Mouse (Mus musculus) adrenal gland, postnatal 36 days (tissue): ENCODE measurements at regions not wholly inside any gene's neighbourhood (a gene's known extent, or its start where the extent isn't known, plus 50 kb on each side); places are given as distances from the start of the nearest gene placed in this dataset.

Experiments used
- DNase-seq, 2 experiments: peaks; one replicate each; pipeline ENCODE4 v3.0.0; 2021; ENCODE audit warnings: mixed read lengths in 1 of 2

GRCm38 (mm10) chr2:170294657-170295056 is 133.0 kb downstream of the Bcas1 start:
- DNase-seq = no peak

GRCm38 (mm10) chr2:170291841-170292655 is 135.6 kb downstream of the Bcas1 start:
- no peak for DNase-seq

GRCm38 (mm10) chr2:170289378-170289960 is 138.2 kb downstream of the Bcas1 start:
- no peak for DNase-seq

GRCm38 (mm10) chr2:170288787-170289186 is 138.9 kb downstream of the Bcas1 start:
- DNase-seq = no peak

GRCm38 (mm10) chr2:170288196-170288595 is 139.4 kb downstream of the Bcas1 start:
- no peak for DNase-seq

- peak; percentile 72 to 76 for DNase-seq
These were observed 139.5 kb upstream of the Zfp217 start for GRCm38 (mm10) chr2:170287301-170287885.

- no peak for DNase-seq
These were observed 138.9 kb upstream of the Zfp217 start for GRCm38 (mm10) chr2:170286773-170287172.

- DNase-seq = no peak
These were observed 134.6 kb upstream of the Zfp217 start for GRCm38 (mm10) chr2:170282463-170282862.

GRCm38 (mm10) chr2:170281311-170282008 is 133.6 kb upstream of the Zfp217 start:
- DNase-seq = no peak

- no peak for DNase-seq
These were observed 132.8 kb upstream of the Zfp217 start for GRCm38 (mm10) chr2:170280733-170281132.

- DNase-seq = peak in 1 of 2 experiments; percentile 26
These were observed 130.0 kb upstream of the Zfp217 start for GRCm38 (mm10) chr2:170277896-170278295.

GRCm38 (mm10) chr2:170277182-170277767 is 129.4 kb upstream of the Zfp217 start:
- DNase-seq = no peak

- no peak for DNase-seq
These were observed 127.8 kb upstream of the Zfp217 start for GRCm38 (mm10) chr2:170275687-170276086.

- DNase-seq = no peak
These were observed 122.1 kb upstream of the Zfp217 start for GRCm38 (mm10) chr2:170269926-170270577.

- peak in 1 of 2 experiments; percentile 22 for DNase-seq
These were observed 120.2 kb upstream of the Zfp217 start for GRCm38 (mm10) chr2:170268080-170268479.

- peak in 1 of 2 experiments; percentile 37 for DNase-seq
These were observed 119.2 kb upstream of the Zfp217 start for GRCm38 (mm10) chr2:170267152-170267551.

GRCm38 (mm10) chr2:170266407-170267101 is 118.7 kb upstream of the Zfp217 start:
- DNase-seq = peak in 1 of 2 experiments; percentile 40

- DNase-seq = peak; percentile 29 to 44
These were observed 115.7 kb upstream of the Zfp217 start for GRCm38 (mm10) chr2:170263594-170263993.

- DNase-seq = no peak
These were observed 113.3 kb upstream of the Zfp217 start for GRCm38 (mm10) chr2:170261191-170261590.

- DNase-seq = no peak
These were observed 112.0 kb upstream of the Zfp217 start for GRCm38 (mm10) chr2:170259662-170260457.
